Mouse (Mus musculus) liver, postnatal 0 days (tissue): ENCODE measurements around the gene Bcl11b. TPM values are rescaled to one million over a fixed set of nuclear protein-coding genes. Genes with fewer than 3 reads are reported as not detected.

Experiments
- ATAC-seq: fragments of 200-750 bp; cut with Nextera tagmentation; 2 replicates; pipeline ENCODE4 v1.8.0; 2017; ENCODE audit warnings: mild to moderate bottlenecking, moderate library complexity
- DNase-seq: peaks from one replicate; pipeline ENCODE4 v3.0.0-alpha.2; 2016
- H3K27ac ChIP-seq: fragments of 300-500 bp; sonication (generic); 2 replicates; pipeline ENCODE4 v1.5.1; 2014; ENCODE audit warnings: antibody characterized with exemption, moderate library complexity, mild to moderate bottlenecking, low read depth
- H3K27me3 ChIP-seq: fragments of 300-500 bp; sonication (generic); 2 replicates; pipeline ENCODE4 v1.6.1; 2014; ENCODE audit warnings: low read length, control low read depth, mixed read lengths; ENCODE audit not compliant: insufficient read depth
- H3K36me3 ChIP-seq: fragments of 300-500 bp; sonication (generic); replicated peaks from 2 replicates; pipeline ENCODE4 v1.6.1; 2014; ENCODE audit warnings: mild to moderate bottlenecking, control low read depth, low read length, moderate library complexity, mixed read lengths; ENCODE audit not compliant: insufficient read depth
- H3K4me1 ChIP-seq: fragments of 300-500 bp; sonication (generic); 2 replicates; pipeline ENCODE4 v1.6.1; 2014; ENCODE audit warnings: antibody characterized with exemption, mild to moderate bottlenecking, control low read depth; ENCODE audit not compliant: insufficient read depth
- H3K4me2 ChIP-seq: fragments of 300-500 bp; sonication (generic); 2 replicates; pipeline ENCODE4 v1.6.1; 2014; ENCODE audit warnings: low read depth, mild to moderate bottlenecking, low read length, moderate library complexity, mixed read lengths
- H3K4me3 ChIP-seq: fragments of 300-500 bp; sonication (generic); 2 replicates; pipeline ENCODE4 v1.5.1; 2014; ENCODE audit warnings: low read depth, low read length
- H3K9ac ChIP-seq: fragments of 300-500 bp; sonication (generic); replicated peaks from 2 replicates; pipeline ENCODE4 v1.6.1; 2014; ENCODE audit warnings: mild to moderate bottlenecking, moderate library complexity
- H3K9me3 ChIP-seq: fragments of 300-500 bp; sonication (generic); 2 replicates; pipeline ENCODE4 v1.6.1; 2016; ENCODE audit warnings: mild to moderate bottlenecking, control low read depth, low read length, mixed read lengths
- CTCF ChIP-seq: sonication (generic); IDR thresholded peaks from 2 replicates; pipeline ENCODE4 v1.5.1; 2016; ENCODE audit warnings: antibody characterized with exemption, low read depth
- EP300 ChIP-seq: IDR thresholded peaks from 2 replicates; pipeline ENCODE4 v1.6.1; 2016; ENCODE audit warnings: antibody characterized with exemption, low read depth, mild to moderate bottlenecking
- WGBS: fragments of 180-500 bp; shearing (Covaris S2); extraction: QIAGEN DNeasy Blood & Tissue Kit; methylation state at CpG from one replicate; pipeline ENCODE4 v1.1.7; 2014; ENCODE audit not compliant: insufficient replicate concordance; 5-methylcytosine and 5-hydroxymethylcytosine counted together
- polyA plus RNA-seq: library from polyadenylated mRNA; unstranded; fragments of >200 nt; fragmentation: Nextera tagmentation; extraction: Ambion mirVana; gene quantifications from 2 replicates; pipeline ENCODE4 v1.2.1, GENCODE M21; 2015

Bcl11b gene
- polyA plus RNA-seq, 1 experiment from 2014 or later, result not detected

- ATAC-seq (no peak), DNase-seq (no peak)
- Histone ChIP-seq H3K9ac (no peak overlapping the region), H3K4me3 (no peak overlapping the region), H3K36me3 (no peaks in the 10 kb centered on the region), H3K4me1 (peaks cover 3% of the 10 kb centered on the region; the same call in 1 of the 2 replicates), H3K9me3 (no peaks in the 10 kb centered on the region), H3K27me3 (peaks cover 63% of the 10 kb centered on the region), H3K4me2 (no peak overlapping the region), H3K27ac (no peak overlapping the region)
- TF ChIP-seq EP300 (no peak), CTCF (no peak)
- 52% methylated on average over 15 of the region's 15 CpGs for WGBS
Observed at GRCm38 (mm10) chr12:107999751-108000714, 3.4 kb downstream of the Bcl11b start.

GRCm38 (mm10) chr12:107998746-107999145, 4.7 kb downstream of the Bcl11b start:
- Histone ChIP-seq H3K4me3 (no peak overlapping the region), H3K27me3 (peaks cover 50% of the 10 kb centered on the region), H3K4me1 (peaks cover 2% of the 10 kb centered on the region; the same call in 1 of the 2 replicates), H3K9me3 (no peaks in the 10 kb centered on the region), H3K4me2 (no peak overlapping the region), H3K9ac (no peak overlapping the region), H3K27ac (no peak overlapping the region), H3K36me3 (no peaks in the 10 kb centered on the region)
- TF ChIP-seq EP300, result no peak
- peak; percentile 91 for TF ChIP-seq CTCF
- no peak for ATAC-seq
- under 1% methylated on average over 20 of the region's 20 CpGs for WGBS
- DNase-seq, result peak; percentile 76

- no peak for ATAC-seq
- no peak overlapping the region for H3K9ac ChIP-seq
- no peak overlapping the region for H3K4me2 ChIP-seq
- H3K27me3 ChIP-seq, result peaks cover 41% of the 10 kb centered on the region
- no peaks in the 10 kb centered on the region for H3K4me1 ChIP-seq
- no peak overlapping the region for H3K27ac ChIP-seq
- 61% methylated on average over 11 of the region's 11 CpGs for WGBS
- no peak overlapping the region for H3K4me3 ChIP-seq
- no peak for TF ChIP-seq CTCF
- no peak for TF ChIP-seq EP300
- H3K9me3 ChIP-seq, result no peaks in the 10 kb centered on the region
- no peaks in the 10 kb centered on the region for H3K36me3 ChIP-seq
- DNase-seq, result no peak
Observed at GRCm38 (mm10) chr12:107997901-107998300, 5.5 kb downstream of the Bcl11b start.

GRCm38 (mm10) chr12:107997241-107997640, 6.2 kb downstream of the Bcl11b start:
- DNase-seq, result no peak
- Histone ChIP-seq H3K27ac (no peak overlapping the region), H3K4me2 (no peak overlapping the region), H3K36me3 (no peaks in the 10 kb centered on the region), H3K9ac (no peak overlapping the region), H3K9me3 (no peaks in the 10 kb centered on the region), H3K27me3 (peaks cover 35% of the 10 kb centered on the region), H3K4me1 (no peaks in the 10 kb centered on the region), H3K4me3 (no peak overlapping the region)
- TF ChIP-seq EP300 (no peak), CTCF (no peak)
- no peak for ATAC-seq
- WGBS, result 49% methylated on average over 3 of the region's 3 CpGs

- no peaks in the 10 kb centered on the region for H3K4me1 ChIP-seq
- TF ChIP-seq CTCF (no peak), EP300 (no peak)
Observed at GRCm38 (mm10) chr12:107996773-107997172, 6.6 kb downstream of the Bcl11b start.

GRCm38 (mm10) chr12:107996216-107996615, 7.2 kb downstream of the Bcl11b start:
- H3K4me3 ChIP-seq, result no peak overlapping the region
- H3K4me1 ChIP-seq, result no peaks in the 10 kb centered on the region
- DNase-seq (no peak), ATAC-seq (no peak)
- H3K36me3 ChIP-seq, result no peaks in the 10 kb centered on the region
- H3K27me3 ChIP-seq, result peaks cover 24% of the 10 kb centered on the region
- no peak overlapping the region for H3K4me2 ChIP-seq
- H3K27ac ChIP-seq, result no peak overlapping the region
- H3K9ac ChIP-seq, result no peak overlapping the region
- no peak for TF ChIP-seq CTCF
- TF ChIP-seq EP300, result no peak
- no peaks in the 10 kb centered on the region for H3K9me3 ChIP-seq
- WGBS, result 67% methylated on average over 6 of the region's 6 CpGs

More at GRCm38 (mm10) chr12:107996773-107997172, 6.6 kb downstream of the Bcl11b start:
- Histone ChIP-seq H3K4me2 (no peak overlapping the region), H3K27me3 (peaks cover 30% of the 10 kb centered on the region), H3K27ac (no peak overlapping the region), H3K9ac (no peak overlapping the region), H3K9me3 (no peaks in the 10 kb centered on the region), H3K4me3 (no peak overlapping the region), H3K36me3 (no peaks in the 10 kb centered on the region)
- ATAC-seq, result no peak
- DNase-seq, result no peak
- 40% methylated on average over 4 of the region's 4 CpGs for WGBS
